Mouse (Mus musculus): ENCODE data around the gene Gm27021.

The Gm27021 gene

DNA sequence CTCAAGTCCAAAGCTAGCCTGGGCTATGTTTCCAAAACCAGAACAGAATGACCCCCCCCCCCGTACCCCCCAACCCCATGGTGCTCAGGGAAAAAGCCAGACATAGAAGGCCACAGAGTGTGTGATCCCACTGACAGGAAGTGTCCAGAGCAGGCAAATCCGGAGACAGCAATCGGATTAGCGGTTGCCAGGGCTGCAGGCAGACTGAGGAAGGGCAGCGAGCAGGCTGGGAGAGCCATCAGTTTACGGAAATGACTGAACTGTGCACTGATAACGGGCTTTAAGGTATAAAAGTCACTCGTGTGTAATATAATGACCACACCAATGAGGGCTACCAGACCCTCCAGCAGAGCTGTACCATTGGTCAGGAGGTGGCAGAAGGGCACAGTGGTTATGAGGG is 26.6 kb downstream of the Gm27021 start:
- DNase-seq (ENCODE audit: low spot score) = no peak

GRCm38 (mm10) chr8:120634329-120634839 is 33.5 kb downstream of the Gm27021 start:
- no peak for DNase-seq (ENCODE audit: low spot score)

DNA sequence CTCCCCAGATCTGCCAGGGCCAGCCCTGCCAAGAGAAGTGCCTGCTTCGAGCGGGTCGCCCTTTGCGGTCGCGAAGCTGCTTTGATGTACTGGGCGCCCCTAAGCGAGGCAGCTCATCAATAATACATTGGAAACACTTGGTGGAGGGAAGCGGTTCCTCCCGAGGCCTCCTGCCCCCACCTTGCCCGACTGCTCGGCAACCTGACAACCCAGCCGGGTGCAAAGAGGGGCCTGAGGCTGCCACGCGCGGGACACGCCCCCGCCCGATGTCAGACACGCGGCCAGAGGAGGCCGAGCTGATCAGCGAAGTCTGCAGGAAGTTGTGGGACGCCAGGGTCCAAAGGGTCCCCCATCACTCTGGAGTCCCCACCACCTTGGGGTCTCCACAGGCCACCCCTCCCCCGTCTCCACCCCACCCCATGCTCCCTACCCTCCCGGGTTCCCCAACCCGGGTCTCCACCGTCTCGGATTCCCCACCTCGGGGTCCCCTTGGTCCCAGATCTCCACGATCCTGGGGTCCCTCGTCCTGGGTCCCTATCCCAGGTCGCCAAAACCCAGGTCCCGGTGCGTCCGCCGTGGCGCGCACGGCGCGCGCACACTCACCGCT is 34.1 kb downstream of the Gm27021 start:
- no peak for DNase-seq (ENCODE audit: low spot score)

GRCm38 (mm10) chr8:120632969-120633664 is 34.8 kb downstream of the Gm27021 start:
- DNase-seq (ENCODE audit: low spot score) = no peak

- DNase-seq (ENCODE audit: low spot score) = no peak
Measured at GRCm38 (mm10) chr8:120631441-120632375, 36.2 kb downstream of the Gm27021 start.

GRCm38 (mm10) chr8:120630848-120631247 is 37.0 kb downstream of the Gm27021 start:
- DNase-seq (ENCODE audit: low spot score) = no peak

DNA sequence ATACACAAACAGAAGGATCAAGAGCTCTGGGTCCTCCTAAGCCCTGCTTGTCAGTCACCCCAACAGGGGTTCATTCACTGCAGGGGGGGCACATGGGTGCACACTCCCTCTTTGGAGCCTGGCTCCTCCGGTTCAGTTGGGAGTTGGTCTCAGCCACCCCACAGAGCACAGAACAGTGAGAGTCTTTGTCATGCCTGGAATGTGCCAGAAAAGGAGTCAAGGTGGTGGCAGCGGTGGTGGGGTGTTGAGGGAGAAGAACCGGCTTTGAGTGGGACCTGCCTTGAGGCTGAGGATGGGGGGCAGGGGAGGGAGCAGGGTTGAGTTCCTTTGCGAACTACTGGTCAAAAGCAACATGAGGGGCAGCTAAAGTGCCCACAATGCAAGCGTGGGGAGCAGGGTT is 37.8 kb downstream of the Gm27021 start:
- no peak for DNase-seq (ENCODE audit: low spot score)

- DNase-seq (ENCODE audit: low spot score) = no peak
Measured at GRCm38 (mm10) chr8:120627298-120627697, 40.6 kb downstream of the Gm27021 start.

GRCm38 (mm10) chr8:120626461-120626860 is 41.4 kb downstream of the Gm27021 start:
- DNase-seq (ENCODE audit: low spot score) = no peak

GRCm38 (mm10) chr8:120623608-120624007 is 44.3 kb downstream of the Gm27021 start:
- no peak for DNase-seq (ENCODE audit: low spot score)

- DNase-seq (ENCODE audit: low spot score) = no peak
Measured at GRCm38 (mm10) chr8:120622161-120622560, 45.7 kb downstream of the Gm27021 start.

GRCm38 (mm10) chr8:120620441-120620840 is 47.4 kb downstream of the Gm27021 start:
- no peak for DNase-seq (ENCODE audit: low spot score)

DNA sequence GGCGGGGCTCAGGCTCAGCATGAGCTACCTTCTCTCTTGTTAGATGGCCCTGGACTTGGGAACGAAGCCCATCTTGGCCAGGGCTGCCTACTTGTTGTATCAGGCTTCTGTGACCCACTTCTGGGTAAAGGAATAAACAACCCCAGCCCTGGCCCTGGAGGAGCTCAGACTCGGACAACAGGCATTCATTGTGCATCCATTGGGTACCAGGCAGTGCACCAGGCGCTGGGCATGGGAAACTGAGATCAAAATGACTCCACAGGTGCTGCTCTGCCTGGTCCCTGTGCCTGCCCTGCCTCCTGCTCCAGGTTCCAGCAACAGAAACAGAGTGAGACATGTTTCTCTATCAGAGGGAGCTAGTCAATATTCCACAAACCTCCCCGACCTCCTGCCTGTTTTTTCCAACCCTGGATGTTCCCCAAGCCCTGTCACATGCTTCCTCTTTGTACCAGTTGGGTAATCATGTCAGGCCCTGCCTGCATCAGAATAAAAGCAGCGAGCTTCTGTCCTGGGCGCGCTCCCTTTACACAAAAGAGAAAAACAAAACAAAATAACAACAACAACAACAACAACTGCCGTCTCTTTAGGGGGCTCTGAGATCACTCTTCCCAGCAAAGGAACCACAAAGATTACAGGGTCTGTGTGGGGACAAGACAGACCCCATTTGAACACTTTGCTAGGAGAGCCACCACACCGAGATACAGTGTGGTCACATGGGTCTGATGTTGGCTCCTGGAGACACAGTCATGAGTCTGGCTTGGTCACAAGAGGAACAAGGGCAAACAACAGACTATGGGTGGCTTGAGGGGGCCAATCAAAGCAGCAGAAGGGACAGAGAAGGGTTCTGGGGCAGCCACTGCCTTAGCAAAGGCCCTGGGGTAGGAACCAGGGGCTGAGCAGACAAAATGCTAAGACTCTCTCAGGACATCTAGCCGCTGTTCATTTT is 48.4 kb downstream of the Gm27021 start:
- no peak for DNase-seq (ENCODE audit: low spot score)

- no peak for DNase-seq (ENCODE audit: low spot score)
Measured at GRCm38 (mm10) chr8:120618110-120618509, 49.8 kb downstream of the Gm27021 start.

- DNase-seq (ENCODE audit: low spot score) = no peak
Measured at GRCm38 (mm10) chr8:120616663-120617626, 50.9 kb downstream of the Gm27021 start.

GRCm38 (mm10) chr8:120614491-120614890 is 53.4 kb downstream of the Gm27021 start:
- DNase-seq (ENCODE audit: low spot score) = no peak

DNA sequence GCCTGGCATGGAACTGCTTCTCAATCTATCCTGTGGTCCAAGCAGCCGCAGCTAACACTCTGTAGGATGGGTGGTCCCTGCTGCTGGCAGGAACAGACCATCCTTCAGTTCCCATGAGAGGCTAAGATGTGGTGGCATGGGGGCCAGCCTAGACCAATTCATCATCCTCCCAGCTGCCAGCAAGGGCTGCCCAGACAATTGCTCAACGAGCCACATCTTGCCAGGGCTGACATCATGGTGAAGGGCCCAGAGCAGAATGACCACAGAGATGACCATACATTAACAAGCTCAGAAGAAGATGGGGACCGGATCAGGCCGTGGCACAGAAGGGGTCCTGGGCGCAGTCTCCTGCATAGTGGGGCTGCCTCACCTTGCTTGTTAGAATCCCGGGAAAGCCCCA is 57.1 kb downstream of the Gm27021 start:
- DNase-seq (ENCODE audit: low spot score) = no peak

- DNase-seq (ENCODE audit: low spot score) = no peak
Measured at GRCm38 (mm10) chr8:120607885-120608284, 60.0 kb downstream of the Gm27021 start.

DNA sequence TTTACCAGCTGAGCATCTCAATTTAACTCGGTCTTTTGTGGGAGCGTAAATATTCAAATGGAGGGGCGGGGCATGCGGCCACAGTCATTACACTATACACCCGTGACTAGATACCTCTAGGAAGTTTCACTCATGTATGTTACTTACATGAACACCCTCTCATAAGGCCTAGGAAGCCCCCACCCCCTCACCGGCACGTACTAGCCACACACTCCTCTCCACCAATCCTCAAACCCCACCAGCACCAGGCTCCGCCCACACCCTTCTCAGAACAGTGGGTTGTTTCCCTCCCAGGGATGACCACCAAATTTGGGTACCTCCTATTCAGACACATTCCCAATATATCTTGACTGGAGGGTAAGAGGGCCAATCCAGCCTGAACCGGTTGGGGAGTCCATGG is 60.4 kb downstream of the Gm27021 start:
- no peak for DNase-seq (ENCODE audit: low spot score)

GRCm38 (mm10) chr8:120602672-120603071 is 65.2 kb downstream of the Gm27021 start:
- no peak for DNase-seq (ENCODE audit: low spot score)

All from urinary bladder, postnatal 10 days (tissue).